Mouse (Mus musculus) G1E (cell line): ENCODE measurements around the gene Ift122. TPM values are rescaled to one million over a fixed set of nuclear protein-coding genes. Genes with fewer than 3 reads are reported as not detected.

Experiments
- ATAC-seq: 2 replicates; pipeline ENCODE4 v1.8.0; 2016; ENCODE audit warnings: mild to moderate bottlenecking; ENCODE audit not compliant: insufficient number of reproducible peaks, poor library complexity, low FRiP score, severe bottlenecking; ENCODE audit errors: extremely low read depth
- DNase-seq: peaks from one replicate; pipeline ENCODE4 v3.0.0; 2012; ENCODE audit warnings: low spot score
- H3K27me3 ChIP-seq: 2 replicates; pipeline ENCODE4 v1.6.1; 2012; ENCODE audit warnings: mild to moderate bottlenecking, low read length, inconsistent platforms; ENCODE audit not compliant: insufficient read depth
- H3K36me3 ChIP-seq: replicated peaks from 2 replicates; pipeline ENCODE3; 2012; ENCODE audit warnings: mild to moderate bottlenecking, inconsistent platforms
- H3K4me1 ChIP-seq: 2 replicates; pipeline ENCODE4 v1.6.1; 2012; ENCODE audit warnings: low read depth, low read length, inconsistent platforms, mixed read lengths; ENCODE audit not compliant: insufficient read depth
- H3K4me3 ChIP-seq: 2 replicates; pipeline ENCODE4 v1.5.1; 2012; ENCODE audit warnings: low read depth, mild to moderate bottlenecking, inconsistent platforms, low read length, moderate library complexity, mixed read lengths
- H3K9me3 ChIP-seq: replicated peaks from 2 replicates; pipeline ENCODE4 v1.6.1; 2012; ENCODE audit warnings: inconsistent platforms
- CTCF ChIP-seq: IDR thresholded peaks from 2 replicates; pipeline ENCODE4 v1.5.1; 2012; ENCODE audit warnings: low read depth, low read length, inconsistent platforms, mixed read lengths
- GATA1 ChIP-seq: IDR thresholded peaks from 2 replicates; pipeline ENCODE4 v1.6.1; 2012; ENCODE audit warnings: borderline replicate concordance, low read length, inconsistent platforms, mixed read lengths
- GATA2 ChIP-seq: IDR thresholded peaks from 2 replicates; pipeline ENCODE4 v1.6.1; 2012; ENCODE audit warnings: low read depth, low read length, inconsistent platforms, borderline replicate concordance
- POLR2AphosphoS5 ChIP-seq: IDR thresholded peaks from 2 replicates; pipeline ENCODE4 v1.6.1; 2012; ENCODE audit warnings: low read depth, low read length, inconsistent platforms; ENCODE audit not compliant: insufficient replicate concordance
- TAL1 ChIP-seq: conservative IDR thresholded peaks from 2 replicates; pipeline ENCODE4 v1.6.1; 2012; ENCODE audit warnings: low read depth, low read length, inconsistent platforms, mixed read lengths
- polyA plus RNA-seq: library from polyadenylated mRNA; stranded (reverse); fragments of >175 nt; gene quantifications from 2 replicates; pipeline ENCODE4 v1.2.3, GENCODE M21; 2012
- total RNA-seq, 2 experiments: library from RNA; stranded (forward) in 1 of 2; stranded (reverse) in 1 of 2; fragments of 200-1000 nt in 1 of 2; fragments of >200 nt in 1 of 2; fragmentation: Nextera tagmentation in 1 of 2; gene quantifications; 2 replicates each; pipeline ENCODE4 v1.2.3; 2014 to 2017

Gene Ift122
- total and polyA plus RNA-seq, 3 experiments = 0.65 to 5.3 (median 4.7) TPM

GRCm38 (mm10) chr6:115915601-115916445 lies 62.6 kb downstream of the Ift122 start:
- Histone ChIP-seq H3K36me3 (no peaks in the 10 kb centered on the region), H3K4me3 (no peak overlapping the region), H3K27me3 (peaks cover 5% of the 10 kb centered on the region; the same call in 1 of the 2 replicates), H3K9me3 (no peaks in the 10 kb centered on the region), H3K4me1 (no peaks in the 10 kb centered on the region)
- ATAC-seq (no peak), DNase-seq (no peak)
- TF ChIP-seq CTCF (no peak), GATA1 (no peak), POLR2AphosphoS5 (no peak), TAL1 (no peak), GATA2 (no peak)

GRCm38 (mm10) chr6:115916611-115917010 lies 63.3 kb downstream of the Ift122 start:
- no peaks in the 10 kb centered on the region for H3K4me1 ChIP-seq
- ATAC-seq = no peak
- H3K4me3 ChIP-seq = no peak overlapping the region

DNA sequence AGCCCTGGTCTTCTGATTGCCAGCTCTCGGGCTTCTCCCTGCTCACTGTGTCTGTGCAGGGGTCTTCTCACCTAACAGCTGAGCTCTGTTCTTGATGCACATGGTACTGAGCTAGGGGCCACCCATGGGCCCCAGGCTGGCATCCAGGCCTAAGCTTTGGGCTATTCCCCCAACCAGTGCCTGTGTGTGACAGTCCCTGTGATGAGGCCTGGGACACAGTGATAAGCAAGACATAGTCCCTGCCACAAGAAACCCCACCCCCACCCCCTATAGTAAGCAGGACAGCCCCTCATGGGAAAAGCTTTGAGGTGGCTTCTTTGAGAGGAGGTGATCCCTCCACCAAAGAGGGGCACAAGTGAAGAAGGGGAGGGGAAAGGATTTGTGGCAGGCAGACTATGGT lies 65.3 kb downstream of the Ift122 start:
- no peaks in the 10 kb centered on the region for H3K36me3 ChIP-seq
- no peak for ATAC-seq
- peaks cover 11% of the 10 kb centered on the region; the same call in 1 of the 2 replicates for H3K27me3 ChIP-seq
- DNase-seq = no peak
- TF ChIP-seq CTCF = no peak
- TF ChIP-seq POLR2AphosphoS5 = no peak
- no peak for TF ChIP-seq GATA2
- H3K4me3 ChIP-seq = no peak overlapping the region
- H3K9me3 ChIP-seq = no peaks in the 10 kb centered on the region
- no peaks in the 10 kb centered on the region for H3K4me1 ChIP-seq

More at GRCm38 (mm10) chr6:115916611-115917010, 63.3 kb downstream of the Ift122 start:
- Histone ChIP-seq H3K9me3 (no peaks in the 10 kb centered on the region), H3K36me3 (no peaks in the 10 kb centered on the region), H3K27me3 (peaks cover 5% of the 10 kb centered on the region; the same call in 1 of the 2 replicates)
- TF ChIP-seq CTCF (no peak), POLR2AphosphoS5 (no peak), GATA1 (no peak), TAL1 (no peak), GATA2 (no peak)
- no peak for DNase-seq

DNA sequence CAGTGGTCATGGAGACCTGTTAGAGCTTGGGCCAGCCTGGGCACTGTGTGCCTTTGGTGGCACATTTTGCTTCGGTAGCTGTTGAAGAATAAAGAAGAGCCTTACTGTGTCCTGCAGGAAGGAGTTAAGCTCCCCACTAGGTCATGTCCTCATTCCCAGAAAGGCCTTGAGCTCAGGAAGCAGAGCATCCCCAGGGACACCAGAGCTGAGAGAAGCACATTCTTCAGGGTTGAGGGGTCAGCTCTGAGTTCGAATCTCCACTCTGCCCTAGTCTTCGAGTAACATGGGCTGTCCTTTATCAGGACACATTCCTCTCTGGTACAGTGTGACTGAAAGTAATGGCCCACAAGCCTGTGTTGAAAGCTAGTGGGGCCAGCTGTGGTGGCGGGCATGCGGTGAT lies 66.6 kb downstream of the Ift122 start:
- TF ChIP-seq CTCF (no peak), TAL1 (no peak), POLR2AphosphoS5 (no peak), GATA2 (no peak), GATA1 (no peak)
- H3K4me1 ChIP-seq = no peaks in the 10 kb centered on the region
- H3K9me3 ChIP-seq = no peaks in the 10 kb centered on the region
- no peaks in the 10 kb centered on the region for H3K36me3 ChIP-seq
- DNase-seq (no peak), ATAC-seq (no peak)
- H3K27me3 ChIP-seq = peaks cover 14% of the 10 kb centered on the region; the same call in 1 of the 2 replicates
- no peak overlapping the region for H3K4me3 ChIP-seq

DNA sequence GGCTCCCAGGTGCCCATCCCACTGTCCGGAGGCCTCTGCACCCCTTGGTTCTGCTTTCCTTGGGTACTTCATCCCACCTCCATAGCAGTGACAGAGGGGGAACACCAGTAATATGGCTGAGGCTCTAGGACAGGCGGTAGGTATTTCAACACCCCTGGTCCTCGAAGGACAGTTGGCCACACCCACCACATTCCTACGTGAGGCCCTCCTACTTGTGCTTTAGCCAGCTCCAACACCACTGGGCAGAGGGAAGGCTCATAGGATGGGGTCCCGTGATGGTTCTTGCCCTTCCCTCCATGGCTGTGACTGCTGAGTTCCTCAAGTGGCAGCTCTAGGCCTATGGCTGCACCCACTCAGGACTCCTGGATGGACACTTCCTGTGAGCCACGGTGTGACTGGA lies 71.6 kb downstream of the Ift122 start:
- no peak overlapping the region for H3K4me3 ChIP-seq
- DNase-seq (no peak), ATAC-seq (no peak)
- no peaks in the 10 kb centered on the region for H3K36me3 ChIP-seq
- no peaks in the 10 kb centered on the region for H3K4me1 ChIP-seq
- no peaks in the 10 kb centered on the region for H3K9me3 ChIP-seq
- TF ChIP-seq GATA2 (no peak), TAL1 (no peak), GATA1 (no peak), CTCF (no peak), POLR2AphosphoS5 (no peak)
- peaks cover 9% of the 10 kb centered on the region; the same call in 1 of the 2 replicates for H3K27me3 ChIP-seq

GRCm38 (mm10) chr6:115926416-115926815 lies 73.1 kb downstream of the Ift122 start:
- Histone ChIP-seq H3K36me3 (no peaks in the 10 kb centered on the region), H3K27me3 (peaks cover 9% of the 10 kb centered on the region; the same call in 1 of the 2 replicates), H3K4me1 (no peaks in the 10 kb centered on the region), H3K9me3 (no peaks in the 10 kb centered on the region), H3K4me3 (no peak overlapping the region)
- TF ChIP-seq TAL1 = no peak
- no peak for TF ChIP-seq GATA2
- TF ChIP-seq POLR2AphosphoS5 = no peak
- TF ChIP-seq GATA1 = no peak
- DNase-seq = no peak
- ATAC-seq = no peak
